Mouse (Mus musculus) liver, adult 2 months (tissue): ENCODE results near the gene Lonp1. TPM values are rescaled to one million over a fixed set of nuclear protein-coding genes. Genes with fewer than 3 reads are reported as not detected.

Experiments
- DNase-seq: peaks from one replicate; pipeline ENCODE4 v3.0.0-alpha.2; 2011; ENCODE audit warnings: low read depth, low spot score; ENCODE audit errors: extremely low read depth
- H3K27ac ChIP-seq: fragments of 200-500 bp; replicated peaks from 2 replicates; pipeline ENCODE4 v1.5.1; 2012; ENCODE audit warnings: low read depth, mild to moderate bottlenecking, control low read depth, inconsistent platforms, low read length; ENCODE audit not compliant: insufficient read depth
- H3K27me3 ChIP-seq: fragments of 200-500 bp; 2 replicates; pipeline ENCODE4 v1.6.1; 2012; ENCODE audit warnings: mild to moderate bottlenecking, moderate library complexity, low read length, inconsistent platforms; ENCODE audit not compliant: control insufficient read depth, insufficient read depth
- H3K36me3 ChIP-seq: fragments of 200-500 bp; 2 replicates; pipeline ENCODE4 v1.6.1; 2012; ENCODE audit warnings: low read length, inconsistent platforms; ENCODE audit not compliant: control insufficient read depth, insufficient read depth
- H3K4me1 ChIP-seq: fragments of 200-500 bp; 2 replicates; pipeline ENCODE4 v1.6.1; 2011; ENCODE audit warnings: low read length; ENCODE audit not compliant: control insufficient read depth, insufficient read depth
- H3K4me3 ChIP-seq: fragments of 200-500 bp; 2 replicates; pipeline ENCODE4 v1.5.1; 2011; ENCODE audit warnings: low read depth, mild to moderate bottlenecking, control low read depth, low read length, moderate library complexity; ENCODE audit not compliant: insufficient read depth
- H3K79me2 ChIP-seq: fragments of 200-500 bp; 2 replicates; pipeline ENCODE4 v1.6.1; 2012; ENCODE audit warnings: inconsistent platforms, mild to moderate bottlenecking, low read length, moderate library complexity; ENCODE audit not compliant: control insufficient read depth, insufficient read depth
- H3K9ac ChIP-seq: fragments of 200-500 bp; 2 replicates; pipeline ENCODE4 v1.6.1; 2012; ENCODE audit warnings: low read depth, mild to moderate bottlenecking, control low read depth, inconsistent platforms, low read length
- CTCF ChIP-seq: fragments of 200-500 bp; IDR thresholded peaks from 2 replicates; pipeline ENCODE4 v1.5.1; 2011; ENCODE audit warnings: low read depth, low read length, control low read depth
- POLR2A ChIP-seq: fragments of 200-500 bp; IDR thresholded peaks from 2 replicates; pipeline ENCODE4 v1.6.1; 2011; ENCODE audit warnings: low read length, control low read depth; ENCODE audit not compliant: insufficient read depth; ENCODE audit errors: extremely low read depth
- WGBS: fragments of 180-500 bp; shearing (Covaris S2); methylation state at CpG from one replicate; pipeline ENCODE4 v1.1.7; 2018; 5-methylcytosine and 5-hydroxymethylcytosine counted together
- polyA plus RNA-seq: library from polyadenylated mRNA; depleted of rRNA; stranded (reverse); fragments of >200 nt; gene quantifications from 2 replicates; pipeline ENCODE4 v1.2.3, GENCODE M21; 2012
- total RNA-seq: library from RNA; depleted of rRNA; stranded (reverse); fragments of >200 nt; gene quantifications from 2 replicates; pipeline ENCODE4 v1.2.3, GENCODE M21; 2014

Gene Lonp1
- total and polyA plus RNA-seq, 2 experiments, result 81.0 to 124 TPM

DNA sequence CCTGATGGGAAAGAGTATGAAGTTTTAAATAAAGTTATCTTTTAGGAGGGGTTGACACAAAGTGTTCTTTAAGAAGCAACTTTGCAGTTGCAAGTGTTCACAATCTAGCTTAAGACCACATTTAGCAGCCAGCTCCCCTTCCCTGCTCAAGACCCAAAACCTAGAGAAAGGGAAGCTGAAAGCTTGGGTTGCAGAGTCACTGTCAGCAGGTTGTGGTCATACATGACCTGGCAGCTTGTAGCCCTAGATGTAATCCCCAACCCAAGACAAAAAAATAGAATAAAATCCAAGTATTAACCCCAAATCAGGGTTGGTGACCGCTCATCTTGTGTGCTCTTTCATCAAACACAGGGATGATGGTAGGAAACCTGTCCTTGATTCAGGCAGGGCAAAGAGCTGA lies 43.6 kb downstream of the Lonp1 start:
- H3K4me3 ChIP-seq, result peak overlapping the region; percentile 78
- H3K79me2 ChIP-seq, result peaks cover 51% of the 10 kb centered on the region
- peaks cover 22% of the 10 kb centered on the region for H3K4me1 ChIP-seq
- no peak for DNase-seq
- H3K9ac ChIP-seq, result peak overlapping the region; percentile 85
- H3K27me3 ChIP-seq, result no peaks in the 10 kb centered on the region
- peak overlapping the region; percentile 92 for H3K27ac ChIP-seq
- TF ChIP-seq CTCF, result no peak
- WGBS, result 31% methylated on average over 1 of the region's 1 CpGs
- peaks cover 26% of the 10 kb centered on the region for H3K36me3 ChIP-seq

DNA sequence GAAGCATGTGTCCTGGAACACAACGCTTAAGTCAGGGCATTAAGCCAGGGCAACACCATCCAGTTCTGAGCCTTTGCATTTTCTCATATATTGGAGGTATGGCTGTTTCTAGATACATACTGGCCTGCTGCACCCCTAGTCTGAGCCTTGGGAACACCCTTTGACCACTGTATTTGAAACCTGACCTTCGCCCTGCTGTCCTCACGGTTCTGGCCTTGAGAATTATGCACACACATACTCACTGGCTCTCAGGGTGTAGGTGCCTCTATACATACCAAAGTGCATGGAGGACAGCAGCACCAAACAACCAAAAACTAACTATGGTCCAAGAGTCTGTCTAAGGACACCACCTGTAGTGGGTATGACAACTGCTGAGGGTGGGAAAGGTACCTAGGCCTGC lies 53.7 kb downstream of the Lonp1 start:
- peak; percentile 61 for DNase-seq
- H3K36me3 ChIP-seq, result peaks cover 57% of the 10 kb centered on the region
- 62% methylated on average over 3 of the region's 3 CpGs for WGBS
- no peaks in the 10 kb centered on the region for H3K79me2 ChIP-seq
- no peak overlapping the region for H3K9ac ChIP-seq
- TF ChIP-seq POLR2A, result no peak
- no peak for TF ChIP-seq CTCF
- H3K27me3 ChIP-seq, result no peaks in the 10 kb centered on the region
- no peak overlapping the region for H3K27ac ChIP-seq
- H3K4me1 ChIP-seq, result peaks cover 4% of the 10 kb centered on the region
- H3K4me3 ChIP-seq, result no peak overlapping the region

GRCm38 (mm10) chr17:56572154-56572553 lies 54.5 kb downstream of the Lonp1 start:
- no peaks in the 10 kb centered on the region for H3K27me3 ChIP-seq
- H3K27ac ChIP-seq, result no peak overlapping the region
- no peak overlapping the region for H3K9ac ChIP-seq
- TF ChIP-seq CTCF (no peak), POLR2A (no peak)
- H3K79me2 ChIP-seq, result no peaks in the 10 kb centered on the region
- peaks cover 57% of the 10 kb centered on the region for H3K36me3 ChIP-seq
- no peak overlapping the region for H3K4me3 ChIP-seq
- peak; percentile 60 for DNase-seq
- 11% methylated on average over 1 of the region's 1 CpGs for WGBS
- H3K4me1 ChIP-seq, result peaks cover 4% of the 10 kb centered on the region

- no peak for TF ChIP-seq CTCF
- TF ChIP-seq POLR2A, result no peak
- Histone ChIP-seq H3K27me3 (no peaks in the 10 kb centered on the region), H3K36me3 (peaks cover 63% of the 10 kb centered on the region), H3K9ac (no peak overlapping the region), H3K4me3 (no peak overlapping the region), H3K4me1 (peaks cover 4% of the 10 kb centered on the region), H3K79me2 (no peaks in the 10 kb centered on the region), H3K27ac (no peak overlapping the region)
- no peak for DNase-seq
- WGBS, result 78% methylated on average over 4 of the region's 4 CpGs
Observed at GRCm38 (mm10) chr17:56570287-56570686, 56.4 kb downstream of the Lonp1 start.

DNA sequence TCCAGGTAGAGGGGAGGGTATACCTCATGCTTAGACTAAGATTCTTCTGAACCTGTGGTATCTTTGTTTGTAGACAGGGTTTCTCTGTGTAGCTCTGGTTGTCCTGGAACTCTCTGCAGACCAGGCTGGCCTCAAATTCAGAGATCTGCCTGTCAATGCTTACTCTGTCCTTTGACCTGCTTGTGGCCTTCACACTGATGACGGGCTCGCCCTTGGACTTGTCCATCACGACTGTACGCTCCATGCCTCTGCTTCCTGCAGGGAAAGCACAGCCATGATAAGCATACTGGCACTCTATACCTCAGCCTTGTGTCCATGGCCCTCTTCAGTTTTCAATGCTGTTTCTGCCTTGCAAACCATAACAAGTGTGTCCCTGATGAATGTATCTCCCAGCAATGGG lies 59.3 kb downstream of the Lonp1 start:
- H3K4me3 ChIP-seq, result no peak overlapping the region
- H3K4me1 ChIP-seq, result no peaks in the 10 kb centered on the region
- H3K36me3 ChIP-seq, result peaks cover 69% of the 10 kb centered on the region
- H3K27me3 ChIP-seq, result no peaks in the 10 kb centered on the region
- 37% methylated on average over 4 of the region's 4 CpGs for WGBS
- H3K27ac ChIP-seq, result no peak overlapping the region
- peak; percentile 60 for DNase-seq
- no peak for TF ChIP-seq POLR2A
- no peak for TF ChIP-seq CTCF
- H3K9ac ChIP-seq, result no peak overlapping the region
- H3K79me2 ChIP-seq, result no peaks in the 10 kb centered on the region

GRCm38 (mm10) chr17:56566918-56567317 lies 59.8 kb downstream of the Lonp1 start:
- Histone ChIP-seq H3K4me3 (no peak overlapping the region), H3K9ac (no peak overlapping the region), H3K4me1 (no peaks in the 10 kb centered on the region), H3K79me2 (no peaks in the 10 kb centered on the region), H3K27me3 (no peaks in the 10 kb centered on the region), H3K27ac (no peak overlapping the region), H3K36me3 (peaks cover 69% of the 10 kb centered on the region)
- 93% methylated on average over 5 of the region's 5 CpGs for WGBS
- no peak for DNase-seq
- TF ChIP-seq POLR2A, result no peak
- no peak for TF ChIP-seq CTCF
